Mouse (Mus musculus): Measurements from ENCODE around the gene Snx32.

- TF ChIP-seq CTCF (IDR thresholded peaks at IDR 0.05; ENCODE audit: extremely low read depth, insufficient read depth, low read length) (no peak), POLR2A (IDR thresholded peaks at IDR 0.05; ENCODE audit: extremely low read depth, insufficient read depth, low read length) (no peak)
Measured at GRCm38 (mm10) chr19:5455037-5455436, 55.3 kb downstream of the Snx32 start.

All from cortical plate, adult 2 months (tissue).